Mouse (Mus musculus) lung, adult 2 months (tissue): ENCODE data around the gene Ntn3.

Experiments used
- CTCF ChIP-seq: fragments of 200-500 bp; IDR thresholded peaks from 2 replicates; pipeline ENCODE4 v1.5.1; 2011; ENCODE audit warnings: mild to moderate bottlenecking, low read length, control low read depth; ENCODE audit not compliant: insufficient read depth
- POLR2A ChIP-seq: fragments of 200-500 bp; IDR thresholded peaks from 2 replicates; pipeline ENCODE4 v1.6.1; 2011; ENCODE audit warnings: low read depth, mild to moderate bottlenecking, control low read depth, low read length, borderline replicate concordance; ENCODE audit errors: extremely low read depth

- TF ChIP-seq CTCF, result no peak
- TF ChIP-seq POLR2A, result no peak
These were observed 43.0 kb upstream of the Ntn3 start for GRCm38 (mm10) chr17:24252329-24252728.
